Mouse (Mus musculus) CH12.LX (cell line): ENCODE measurements around the gene 2810408A11Rik.

Experiments
- CTCF ChIP-seq, 2 experiments: IDR thresholded peaks in 1 of 2; conservative IDR thresholded peaks in 1 of 2; 2 replicates each; pipeline ENCODE4 v1.5.1; 2011 to 2012; ENCODE audit warnings: low read depth in 2 of 2, low read length in 2 of 2, improper control_type of control experiment in 1 of 2, inconsistent platforms in 1 of 2, mild to moderate bottlenecking in 1 of 2, moderate library complexity in 1 of 2
- EP300 ChIP-seq: IDR thresholded peaks from 2 replicates; pipeline ENCODE4 v1.6.1; 2011; ENCODE audit warnings: low read length, improper control_type of control experiment
- ETS1 ChIP-seq: conservative IDR thresholded peaks from 2 replicates; pipeline ENCODE4 v1.6.1; 2012; ENCODE audit warnings: low read depth, mild to moderate bottlenecking, inconsistent platforms, low read length, improper control_type of control experiment, moderate library complexity
- JUND ChIP-seq: conservative IDR thresholded peaks from 2 replicates; pipeline ENCODE4 v1.6.1; 2011; ENCODE audit warnings: low read depth, low read length, improper control_type of control experiment
- POLR2A ChIP-seq: IDR thresholded peaks from 2 replicates; pipeline ENCODE4 v1.6.1; 2011; ENCODE audit warnings: low read depth, mild to moderate bottlenecking, improper control_type of control experiment, low read length
- POLR2AphosphoS2 ChIP-seq: IDR thresholded peaks from 2 replicates; pipeline ENCODE4 v1.6.1; 2011; ENCODE audit warnings: low read depth, low read length, improper control_type of control experiment
- RCOR1 ChIP-seq: conservative IDR thresholded peaks from 2 replicates; pipeline ENCODE4 v1.6.1; 2012; ENCODE audit warnings: low read depth, mild to moderate bottlenecking, inconsistent platforms, low read length, improper control_type of control experiment
- SIN3A ChIP-seq: IDR thresholded peaks from 2 replicates; pipeline ENCODE4 v1.6.1; 2012; ENCODE audit warnings: low read length, improper control_type of control experiment, inconsistent platforms
- UBTF ChIP-seq: IDR thresholded peaks from 2 replicates; pipeline ENCODE4 v1.6.1; 2012; ENCODE audit warnings: low read depth, mild to moderate bottlenecking, inconsistent platforms, low read length, improper control_type of control experiment, moderate library complexity
- USF1 ChIP-seq: IDR thresholded peaks from 2 replicates; pipeline ENCODE4 v1.6.1; 2014; ENCODE audit warnings: low read depth, mild to moderate bottlenecking, inconsistent platforms, low read length, improper control_type of control experiment
- ZC3H11A ChIP-seq: IDR thresholded peaks from 2 replicates; pipeline ENCODE4 v1.6.1; 2012; ENCODE audit warnings: low read depth, mild to moderate bottlenecking, inconsistent platforms, low read length, improper control_type of control experiment

DNA sequence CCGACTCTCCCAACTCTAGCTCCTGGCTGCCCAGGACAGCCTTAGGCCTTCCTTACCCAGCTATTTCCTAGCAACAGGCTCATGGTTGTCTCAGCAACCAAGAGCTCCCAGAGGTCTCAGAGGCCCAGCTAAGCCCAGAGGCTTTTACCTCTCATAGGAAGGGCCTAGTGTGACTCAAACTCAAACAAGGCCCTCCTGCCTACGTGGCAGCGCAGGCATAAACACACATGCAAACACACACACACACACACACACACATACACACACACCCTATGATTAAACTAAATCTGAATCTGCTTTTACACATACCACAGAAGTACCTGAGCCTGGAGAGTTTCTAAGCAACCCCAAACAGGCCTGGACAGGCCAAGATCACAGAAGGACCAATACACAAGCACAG is 22.4 kb downstream of the 2810408A11Rik start:
- TF ChIP-seq EP300 (no peak), CTCF (conservative IDR thresholded peaks at IDR 0.05 in 1 of 2, IDR thresholded peaks at IDR 0.05 in 1 of 2; ENCODE audit: low read depth in 2 of 2, low read length in 2 of 2) (no peak), ETS1 (no peak), USF1 (no peak), ZC3H11A (no peak), JUND (no peak), SIN3A (no peak), UBTF (no peak), POLR2A (no peak), RCOR1 (no peak), POLR2AphosphoS2 (no peak)
